Mouse (Mus musculus) olfactory bulb, adult 2 months (tissue): ENCODE results near the gene Btbd9.

ENCODE experiments used
- CTCF ChIP-seq: fragments of 200-500 bp; IDR thresholded peaks from 2 replicates; pipeline ENCODE4 v1.5.1; 2012; ENCODE audit warnings: low read depth, mild to moderate bottlenecking, low read length, moderate library complexity; ENCODE audit not compliant: insufficient read depth
- POLR2A ChIP-seq: fragments of 200-500 bp; IDR thresholded peaks from 2 replicates; pipeline ENCODE4 v1.6.1; 2012; ENCODE audit warnings: mild to moderate bottlenecking, low read depth, low read length, moderate library complexity; ENCODE audit not compliant: insufficient read depth

DNA sequence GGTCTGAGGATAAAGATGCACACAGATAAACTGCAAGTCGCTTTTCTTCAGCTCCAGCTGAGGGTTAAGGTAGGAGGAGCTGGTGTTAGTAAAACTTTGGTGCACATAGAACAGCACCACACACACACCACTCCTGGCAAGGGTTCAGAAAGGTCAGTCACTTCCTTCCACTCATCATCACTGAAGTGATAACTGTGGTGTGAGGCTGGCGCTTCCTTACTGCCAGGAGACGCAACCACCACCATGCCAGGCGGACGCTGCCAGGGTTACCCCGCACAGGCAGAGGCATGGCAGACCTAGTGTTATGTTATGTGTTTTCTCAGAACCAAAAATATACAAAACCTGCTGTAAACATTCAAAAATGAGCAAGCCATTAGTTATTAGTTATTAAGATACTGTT is 66.6 kb downstream of the Btbd9 start:
- TF ChIP-seq CTCF = no peak
- no peak for TF ChIP-seq POLR2A
